Mouse (Mus musculus): ENCODE data around the gene Mrnip. TPM values are rescaled to one million over a fixed set of nuclear protein-coding genes. Genes with fewer than 3 reads are reported as not detected.

The Mrnip gene
- polyA plus RNA-seq, 1 experiment from 2014 or later = 17.6 TPM

DNA sequence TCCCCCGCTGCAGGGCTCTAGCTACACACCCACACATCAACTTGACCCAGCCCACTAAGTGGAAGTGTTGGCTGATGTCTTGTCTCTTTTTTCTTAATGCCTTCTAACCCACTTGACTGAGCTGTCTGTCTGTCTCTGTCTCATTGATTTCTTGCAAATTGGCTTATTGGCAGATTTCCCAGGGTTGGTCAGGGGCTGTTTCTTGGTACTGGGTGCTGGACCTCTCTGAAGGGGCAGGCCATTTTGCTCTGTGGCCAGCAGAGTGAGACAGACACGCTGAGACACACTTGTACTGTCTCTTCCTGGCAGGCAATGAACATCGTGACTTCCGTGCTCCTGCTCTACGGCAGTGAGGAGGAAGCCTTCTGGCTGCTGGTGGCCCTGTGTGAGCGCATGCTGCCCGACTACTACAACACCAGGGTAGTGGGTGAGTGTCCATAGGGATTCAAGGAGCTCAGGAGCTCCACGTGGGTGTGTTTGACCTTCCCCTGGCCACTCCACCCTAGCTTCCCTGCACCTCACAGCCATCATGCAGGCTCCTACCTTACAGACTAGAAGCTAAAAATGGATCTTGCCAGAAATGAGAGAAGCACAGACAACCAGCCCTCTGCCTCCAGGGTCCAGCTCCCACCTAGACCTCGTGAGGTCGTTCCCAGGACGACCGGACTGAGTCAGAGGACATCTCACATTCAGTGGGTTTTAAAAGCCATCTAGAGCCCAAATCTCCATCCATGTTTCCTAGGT, 19.3 kb upstream of the Mrnip start:
- Histone ChIP-seq H3K4me2 (no peak overlapping the region), H3K4me1 (ENCODE audit: control insufficient read depth, insufficient read depth, low read length) (0 out of 2 replicates have a peak, but pooled peaks cover 3% of the 10 kb centered on the region), H3K36me3 (ENCODE audit: control insufficient read depth, insufficient read depth, low read length) (peaks cover 41% of the 10 kb centered on the region), H3K4me3 (ENCODE audit: low read depth, low read length) (no peak overlapping the region), H3K27me3 (ENCODE audit: control insufficient read depth, insufficient read depth, low read length) (no peaks in the 10 kb centered on the region), H3K9me3 (replicated peaks; ENCODE audit: control insufficient read depth, low read length) (no peaks in the 10 kb centered on the region), H3K9ac (ENCODE audit: low read depth, low read length) (no peak overlapping the region), H3K27ac (ENCODE audit: low read depth, low read length) (no peak overlapping the region)
- 84% methylated on average over 12 of the region's 12 CpGs for WGBS (ENCODE audit: insufficient replicate concordance)
- ATAC-seq (replicated peaks; ENCODE audit: insufficient number of reproducible peaks, low FRiP score, low TSS enrichment) = no peak

DNA sequence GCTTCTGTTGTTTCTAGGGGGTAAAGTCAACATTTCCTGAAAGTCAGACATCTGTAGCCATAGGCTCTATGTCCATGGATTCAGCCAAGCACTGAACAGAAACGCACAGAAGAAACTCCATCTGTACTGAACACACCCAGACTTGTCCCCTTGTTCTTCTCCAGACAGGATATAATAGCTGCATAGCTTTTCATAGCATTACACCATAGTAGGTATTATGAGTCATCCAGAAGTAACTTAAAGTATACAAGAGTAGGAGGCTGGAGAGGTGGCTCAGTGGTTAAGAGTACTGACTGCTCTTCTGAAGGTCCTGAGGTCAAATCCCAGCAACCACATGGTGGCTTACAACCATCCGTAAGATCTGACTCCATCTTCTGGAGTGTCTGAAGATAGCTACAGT, 18.5 kb upstream of the Mrnip start:
- Histone ChIP-seq H3K36me3 (ENCODE audit: control insufficient read depth, insufficient read depth, low read length) (peaks cover 35% of the 10 kb centered on the region), H3K9me3 (replicated peaks; ENCODE audit: control insufficient read depth, low read length) (no peaks in the 10 kb centered on the region), H3K4me3 (ENCODE audit: low read depth, low read length) (no peak overlapping the region), H3K4me1 (ENCODE audit: control insufficient read depth, insufficient read depth, low read length) (0 out of 2 replicates have a peak, but pooled peaks cover 3% of the 10 kb centered on the region), H3K27ac (ENCODE audit: low read depth, low read length) (no peak overlapping the region), H3K9ac (ENCODE audit: low read depth, low read length) (no peak overlapping the region), H3K27me3 (ENCODE audit: control insufficient read depth, insufficient read depth, low read length) (no peaks in the 10 kb centered on the region), H3K4me2 (no peak overlapping the region)
- no peak for ATAC-seq (replicated peaks; ENCODE audit: insufficient number of reproducible peaks, low FRiP score, low TSS enrichment)
- 86% methylated on average over 2 of the region's 2 CpGs for WGBS (ENCODE audit: insufficient replicate concordance)

DNA sequence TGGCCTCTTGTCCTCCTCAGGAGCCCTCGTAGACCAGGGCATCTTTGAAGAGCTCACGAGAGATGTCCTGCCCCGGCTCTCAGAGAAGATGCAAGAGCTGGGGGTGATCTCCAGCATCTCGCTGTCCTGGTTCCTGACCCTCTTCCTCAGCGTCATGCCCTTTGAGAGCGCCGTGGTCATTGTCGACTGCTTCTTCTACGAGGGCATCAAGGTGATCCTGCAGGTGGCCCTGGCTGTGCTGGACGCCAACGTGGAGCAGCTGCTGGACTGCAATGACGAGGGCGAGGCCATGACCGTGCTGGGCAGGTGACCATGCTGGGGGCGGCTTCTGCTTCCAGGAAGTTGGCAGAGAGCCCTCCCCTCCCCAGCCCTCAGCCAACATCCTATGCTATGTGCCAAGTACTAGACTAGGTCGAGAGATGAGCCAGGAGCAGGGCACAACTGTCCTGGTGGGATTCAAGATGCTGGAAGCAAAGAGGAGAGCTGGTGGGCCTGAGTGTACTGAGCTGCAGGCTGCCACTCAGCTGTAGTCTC, 17.5 kb upstream of the Mrnip start:
- no peak overlapping the region for H3K9ac ChIP-seq (ENCODE audit: low read depth, low read length)
- H3K4me1 ChIP-seq (ENCODE audit: control insufficient read depth, insufficient read depth, low read length) = 0 out of 2 replicates have a peak, but pooled peaks cover 3% of the 10 kb centered on the region
- peaks cover 31% of the 10 kb centered on the region for H3K36me3 ChIP-seq (ENCODE audit: control insufficient read depth, insufficient read depth, low read length)
- H3K4me3 ChIP-seq (ENCODE audit: low read depth, low read length) = no peak overlapping the region
- WGBS (ENCODE audit: insufficient replicate concordance) = 92% methylated on average over 16 of the region's 16 CpGs
- ATAC-seq (replicated peaks; ENCODE audit: insufficient number of reproducible peaks, low FRiP score, low TSS enrichment) = no peak
- H3K4me2 ChIP-seq = no peak overlapping the region
- no peak overlapping the region for H3K27ac ChIP-seq (ENCODE audit: low read depth, low read length)
- H3K9me3 ChIP-seq (replicated peaks; ENCODE audit: control insufficient read depth, low read length) = no peaks in the 10 kb centered on the region
- H3K27me3 ChIP-seq (ENCODE audit: control insufficient read depth, insufficient read depth, low read length) = no peaks in the 10 kb centered on the region

DNA sequence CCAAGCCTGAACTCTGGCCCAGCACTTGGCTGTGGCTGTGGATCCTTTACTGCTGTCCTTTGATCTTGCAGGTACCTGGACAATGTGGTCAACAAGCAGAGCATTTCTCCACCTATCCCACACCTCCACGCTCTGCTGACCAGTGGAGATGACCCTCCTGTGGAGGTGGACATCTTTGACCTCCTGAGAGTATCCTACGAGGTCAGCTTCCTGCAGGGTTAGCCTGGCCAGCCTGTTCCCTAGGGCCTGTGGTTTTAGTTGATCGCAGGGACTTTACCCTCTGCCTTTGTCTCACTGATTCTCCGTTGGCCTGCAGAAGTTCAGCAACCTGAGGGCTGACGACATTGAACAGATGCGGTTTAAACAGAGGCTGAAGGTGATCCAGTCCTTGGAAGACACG, 15.9 kb upstream of the Mrnip start:
- Histone ChIP-seq H3K4me3 (ENCODE audit: low read depth, low read length) (no peak overlapping the region), H3K36me3 (ENCODE audit: control insufficient read depth, insufficient read depth, low read length) (peaks cover 25% of the 10 kb centered on the region), H3K4me1 (ENCODE audit: control insufficient read depth, insufficient read depth, low read length) (0 out of 2 replicates have a peak, but pooled peaks cover 3% of the 10 kb centered on the region), H3K27ac (ENCODE audit: low read depth, low read length) (no peak overlapping the region), H3K9me3 (replicated peaks; ENCODE audit: control insufficient read depth, low read length) (no peaks in the 10 kb centered on the region), H3K4me2 (no peak overlapping the region), H3K27me3 (ENCODE audit: control insufficient read depth, insufficient read depth, low read length) (no peaks in the 10 kb centered on the region), H3K9ac (ENCODE audit: low read depth, low read length) (no peak overlapping the region)
- 85% methylated on average over 7 of the region's 7 CpGs for whole genome bisulfite sequencing (ENCODE audit: insufficient replicate concordance)
- no peak for ATAC-seq (replicated peaks; ENCODE audit: insufficient number of reproducible peaks, low FRiP score, low TSS enrichment)

DNA sequence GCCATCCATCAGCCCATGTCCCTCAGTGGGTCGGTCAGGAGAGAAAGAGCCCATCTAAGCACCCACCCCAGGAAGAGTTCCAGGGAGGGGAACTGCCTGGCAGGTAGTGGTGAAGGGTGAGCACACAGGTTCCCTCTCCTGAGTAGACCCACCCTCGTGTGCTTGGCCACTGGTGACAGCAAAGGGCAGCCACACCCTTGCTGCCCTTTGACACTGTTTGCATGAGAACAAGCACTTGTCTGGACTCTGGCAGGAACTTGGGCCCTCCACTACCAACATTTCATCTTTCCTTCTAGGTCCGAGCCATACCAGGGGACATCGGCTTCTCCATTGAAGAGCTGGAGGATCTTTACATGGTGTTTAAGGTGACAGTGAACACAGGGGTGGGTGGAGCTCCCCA, 14.9 kb upstream of the Mrnip start:
- Histone ChIP-seq H3K4me2 (no peak overlapping the region), H3K9me3 (replicated peaks; ENCODE audit: control insufficient read depth, low read length) (no peaks in the 10 kb centered on the region), H3K4me3 (ENCODE audit: low read depth, low read length) (no peak overlapping the region), H3K9ac (ENCODE audit: low read depth, low read length) (no peak overlapping the region), H3K27me3 (ENCODE audit: control insufficient read depth, insufficient read depth, low read length) (no peaks in the 10 kb centered on the region), H3K4me1 (ENCODE audit: control insufficient read depth, insufficient read depth, low read length) (0 out of 2 replicates have a peak, but pooled peaks cover 3% of the 10 kb centered on the region), H3K36me3 (ENCODE audit: control insufficient read depth, insufficient read depth, low read length) (peaks cover 25% of the 10 kb centered on the region), H3K27ac (ENCODE audit: low read depth, low read length) (no peak overlapping the region)
- no peak for ATAC-seq (replicated peaks; ENCODE audit: insufficient number of reproducible peaks, low FRiP score, low TSS enrichment)
- WGBS (ENCODE audit: insufficient replicate concordance) = 80% methylated on average over 4 of the region's 4 CpGs

DNA sequence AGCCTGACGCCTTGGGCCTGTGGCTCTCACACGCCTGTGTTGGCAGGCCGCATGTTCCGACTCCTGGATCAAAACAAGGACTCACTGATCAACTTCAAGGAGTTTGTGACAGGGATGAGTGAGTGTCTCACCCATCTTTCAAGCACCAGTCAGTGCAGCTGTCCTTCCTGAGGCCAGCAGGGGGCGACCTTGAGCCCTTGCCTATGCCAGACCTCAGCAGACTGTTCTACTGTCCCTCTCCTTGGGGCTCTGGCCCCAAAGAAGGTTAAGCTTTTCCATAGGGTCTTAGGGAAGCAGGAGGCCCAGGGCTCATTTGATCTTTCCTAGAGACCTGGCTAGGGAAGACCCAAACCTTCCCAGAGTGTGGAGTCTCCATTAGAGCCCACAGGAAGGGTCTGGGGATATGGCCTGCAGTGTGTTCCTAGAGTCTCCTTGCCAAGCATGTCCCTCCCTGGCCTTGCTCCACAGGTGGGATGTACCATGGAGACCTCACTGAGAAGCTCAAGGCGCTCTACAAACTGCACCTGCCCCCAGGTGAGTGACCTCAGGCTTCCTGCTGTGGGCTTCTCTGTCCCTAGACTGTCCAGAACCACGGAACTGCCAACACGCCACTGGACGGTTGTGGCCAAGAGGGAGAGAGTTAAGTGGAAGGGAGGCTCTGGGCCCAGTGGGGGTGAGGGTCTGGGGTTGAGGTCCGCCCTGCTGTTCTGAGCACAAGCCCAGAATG, 12.5 kb upstream of the Mrnip start:
- H3K27ac ChIP-seq (ENCODE audit: low read depth, low read length) = no peak overlapping the region
- no peak overlapping the region for H3K4me2 ChIP-seq
- ATAC-seq (replicated peaks; ENCODE audit: insufficient number of reproducible peaks, low FRiP score, low TSS enrichment) = peak; percentile 39; the same call in 1 of the 2 replicates
- peaks cover 21% of the 10 kb centered on the region for H3K36me3 ChIP-seq (ENCODE audit: control insufficient read depth, insufficient read depth, low read length)
- H3K27me3 ChIP-seq (ENCODE audit: control insufficient read depth, insufficient read depth, low read length) = no peaks in the 10 kb centered on the region
- no peak overlapping the region for H3K9ac ChIP-seq (ENCODE audit: low read depth, low read length)
- no peak overlapping the region for H3K4me3 ChIP-seq (ENCODE audit: low read depth, low read length)
- no peaks in the 10 kb centered on the region for H3K9me3 ChIP-seq (replicated peaks; ENCODE audit: control insufficient read depth, low read length)
- WGBS (ENCODE audit: insufficient replicate concordance) = 60% methylated on average over 10 of the region's 10 CpGs
- H3K4me1 ChIP-seq (ENCODE audit: control insufficient read depth, insufficient read depth, low read length) = no peaks in the 10 kb centered on the region

DNA sequence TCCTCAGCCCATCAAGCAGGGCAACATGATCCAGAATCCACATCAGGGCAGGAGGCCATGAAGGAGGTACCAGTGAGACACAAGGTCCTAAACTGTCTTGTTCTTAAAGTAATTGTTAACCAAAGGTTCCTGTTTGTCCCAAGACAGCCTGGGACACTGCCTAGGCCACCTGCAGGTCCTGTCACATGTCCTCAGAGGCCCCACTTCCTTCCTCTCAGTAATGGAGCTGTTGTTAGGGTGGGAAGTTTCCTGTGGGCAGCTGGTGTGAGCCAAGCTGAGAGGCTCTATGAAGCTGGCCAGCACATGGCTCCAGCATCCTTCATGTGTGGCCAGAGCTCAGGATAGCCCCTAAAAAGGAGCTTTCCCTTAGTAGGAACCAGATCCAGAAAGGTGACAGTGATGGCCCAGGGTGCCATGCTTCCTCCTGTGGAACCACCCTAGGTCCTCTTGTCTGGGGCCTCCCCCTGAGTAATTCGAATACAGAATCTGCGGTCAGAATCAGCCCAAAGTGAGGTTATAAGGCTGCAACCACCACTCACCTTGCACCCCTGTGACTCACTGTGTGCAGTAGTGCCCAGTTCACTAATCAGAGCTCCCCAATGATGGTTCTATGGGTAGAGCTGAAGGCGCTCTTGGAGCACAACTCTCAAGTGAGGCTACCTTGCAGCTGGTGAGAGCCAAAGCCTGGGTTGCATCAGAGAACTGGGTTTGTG, 11.8 kb upstream of the Mrnip start:
- H3K9me3 ChIP-seq (replicated peaks; ENCODE audit: control insufficient read depth, low read length) = no peaks in the 10 kb centered on the region

DNA sequence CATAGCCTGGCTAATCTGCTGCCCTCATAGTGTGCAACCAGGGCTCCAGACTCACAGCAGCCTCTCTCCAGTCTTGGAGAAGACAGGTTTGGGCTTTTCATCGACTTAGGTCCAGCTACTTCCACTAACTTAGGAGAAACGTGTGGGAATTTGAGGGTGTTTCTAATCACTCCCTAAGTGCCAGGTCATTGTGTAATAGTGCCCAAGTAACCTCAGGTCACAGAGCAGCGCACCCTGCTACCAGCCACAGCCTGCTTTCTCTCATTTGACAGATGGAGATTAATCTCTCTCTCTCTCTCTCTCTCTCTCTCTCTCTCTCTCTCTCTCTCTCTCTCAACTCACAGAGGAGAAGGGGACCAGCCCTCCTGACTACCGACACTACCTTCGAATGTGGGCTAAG, 5.9 kb upstream of the Mrnip start:
- no peak overlapping the region for H3K9ac ChIP-seq (ENCODE audit: low read depth, low read length)
- H3K4me1 ChIP-seq (ENCODE audit: control insufficient read depth, insufficient read depth, low read length) = no peaks in the 10 kb centered on the region
- no peak overlapping the region for H3K4me2 ChIP-seq
- H3K4me3 ChIP-seq (ENCODE audit: low read depth, low read length) = no peak overlapping the region
- no peak for ATAC-seq (replicated peaks; ENCODE audit: insufficient number of reproducible peaks, low FRiP score, low TSS enrichment)
- no peaks in the 10 kb centered on the region for H3K27me3 ChIP-seq (ENCODE audit: control insufficient read depth, insufficient read depth, low read length)
- peaks cover 13% of the 10 kb centered on the region for H3K36me3 ChIP-seq (ENCODE audit: control insufficient read depth, insufficient read depth, low read length)
- H3K27ac ChIP-seq (ENCODE audit: low read depth, low read length) = no peak overlapping the region
- 85% methylated on average over 5 of the region's 5 CpGs for WGBS (ENCODE audit: insufficient replicate concordance)
- H3K9me3 ChIP-seq (replicated peaks; ENCODE audit: control insufficient read depth, low read length) = no peaks in the 10 kb centered on the region

More for the DNA sequence above, 11.8 kb upstream of the Mrnip start:
- Histone ChIP-seq H3K9ac (ENCODE audit: low read depth, low read length) (no peak overlapping the region), H3K27ac (ENCODE audit: low read depth, low read length) (no peak overlapping the region), H3K4me1 (ENCODE audit: control insufficient read depth, insufficient read depth, low read length) (no peaks in the 10 kb centered on the region), H3K4me3 (ENCODE audit: low read depth, low read length) (no peak overlapping the region), H3K27me3 (ENCODE audit: control insufficient read depth, insufficient read depth, low read length) (no peaks in the 10 kb centered on the region), H3K4me2 (no peak overlapping the region), H3K36me3 (ENCODE audit: control insufficient read depth, insufficient read depth, low read length) (peaks cover 13% of the 10 kb centered on the region)
- no peak for ATAC-seq (replicated peaks; ENCODE audit: insufficient number of reproducible peaks, low FRiP score, low TSS enrichment)
- 92% methylated on average over 3 of the region's 3 CpGs for WGBS (ENCODE audit: insufficient replicate concordance)
